Mouse (Mus musculus): ENCODE data around the gene Ibsp. TPM values are rescaled to one million over a fixed set of nuclear protein-coding genes. Genes with fewer than 3 reads are reported as not detected.

The Ibsp gene
- polyA plus RNA-seq, 1 experiment from 2014 or later = not detected

DNA sequence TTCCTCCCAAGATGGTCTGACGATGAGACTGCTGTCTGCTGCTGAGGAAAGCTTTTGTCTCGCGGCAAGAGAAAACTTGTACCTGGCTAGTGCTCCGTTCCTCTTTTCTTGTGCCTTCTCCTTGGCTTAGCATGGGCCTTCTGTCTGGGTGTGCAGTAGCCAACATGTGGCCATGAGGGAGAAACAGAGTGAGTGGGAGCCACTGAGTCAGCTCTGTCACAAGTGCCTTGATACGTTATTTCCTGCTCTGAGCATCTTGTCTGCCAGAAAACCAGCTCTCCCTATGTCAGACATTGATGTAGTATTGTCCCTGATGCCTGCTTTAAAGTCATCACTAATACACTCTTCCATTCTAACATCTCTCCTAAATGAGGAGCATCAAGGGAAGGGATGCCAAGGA, 40.0 kb downstream of the Ibsp start:
- ATAC-seq = no peak
- no peak for TF ChIP-seq CTCF (IDR thresholded peaks at IDR 0.05; ENCODE audit: low read depth)
- Histone ChIP-seq H3K9ac (ENCODE audit: low read depth, low read length) (no peak overlapping the region), H3K4me2 (replicated peaks; ENCODE audit: low read depth) (no peak overlapping the region), H3K4me3 (ENCODE audit: low read depth, low read length) (no peak overlapping the region), H3K9me3 (ENCODE audit: control insufficient read depth) (no peaks in the 10 kb centered on the region), H3K27ac (ENCODE audit: low read depth, low read length) (no peak overlapping the region), H3K4me1 (replicated peaks; ENCODE audit: control insufficient read depth, insufficient read depth, low read length) (no peaks in the 10 kb centered on the region), H3K36me3 (ENCODE audit: control insufficient read depth, insufficient read depth) (no peaks in the 10 kb centered on the region), H3K27me3 (replicated peaks; ENCODE audit: control insufficient read depth, insufficient read depth, low read length) (0 out of 2 replicates have a peak, but pooled peaks cover 3% of the 10 kb centered on the region)
- WGBS = 84% methylated on average over 5 of the region's 5 CpGs

- no peaks in the 10 kb centered on the region for H3K36me3 ChIP-seq (ENCODE audit: control insufficient read depth, insufficient read depth)
- H3K9ac ChIP-seq (ENCODE audit: low read depth, low read length) = no peak overlapping the region
- ATAC-seq = no peak
- H3K4me1 ChIP-seq (replicated peaks; ENCODE audit: control insufficient read depth, insufficient read depth, low read length) = no peaks in the 10 kb centered on the region
- no peak overlapping the region for H3K4me2 ChIP-seq (replicated peaks; ENCODE audit: low read depth)
- TF ChIP-seq CTCF (IDR thresholded peaks at IDR 0.05; ENCODE audit: low read depth) = peak; percentile 82
- no peaks in the 10 kb centered on the region for H3K9me3 ChIP-seq (ENCODE audit: control insufficient read depth)
- WGBS = 17% methylated on average over 14 of the region's 14 CpGs
- H3K27ac ChIP-seq (ENCODE audit: low read depth, low read length) = no peak overlapping the region
- H3K27me3 ChIP-seq (replicated peaks; ENCODE audit: control insufficient read depth, insufficient read depth, low read length) = 0 out of 2 replicates have a peak, but pooled peaks cover 3% of the 10 kb centered on the region
- H3K4me3 ChIP-seq (ENCODE audit: low read depth, low read length) = no peak overlapping the region
These were observed 40.9 kb downstream of the Ibsp start for GRCm38 (mm10) chr5:104339706-104340512.

- Histone ChIP-seq H3K36me3 (ENCODE audit: control insufficient read depth, insufficient read depth) (no peaks in the 10 kb centered on the region), H3K4me1 (replicated peaks; ENCODE audit: control insufficient read depth, insufficient read depth, low read length) (no peaks in the 10 kb centered on the region), H3K27ac (ENCODE audit: low read depth, low read length) (no peak overlapping the region), H3K9me3 (ENCODE audit: control insufficient read depth) (no peaks in the 10 kb centered on the region), H3K27me3 (replicated peaks; ENCODE audit: control insufficient read depth, insufficient read depth, low read length) (0 out of 2 replicates have a peak, but pooled peaks cover 3% of the 10 kb centered on the region), H3K4me2 (replicated peaks; ENCODE audit: low read depth) (no peak overlapping the region), H3K4me3 (ENCODE audit: low read depth, low read length) (no peak overlapping the region), H3K9ac (ENCODE audit: low read depth, low read length) (no peak overlapping the region)
- ATAC-seq = no peak
- TF ChIP-seq CTCF (IDR thresholded peaks at IDR 0.05; ENCODE audit: low read depth) = no peak
- 83% methylated on average over 4 of the region's 4 CpGs for WGBS
These were observed 41.5 kb downstream of the Ibsp start for GRCm38 (mm10) chr5:104340513-104340829.

DNA sequence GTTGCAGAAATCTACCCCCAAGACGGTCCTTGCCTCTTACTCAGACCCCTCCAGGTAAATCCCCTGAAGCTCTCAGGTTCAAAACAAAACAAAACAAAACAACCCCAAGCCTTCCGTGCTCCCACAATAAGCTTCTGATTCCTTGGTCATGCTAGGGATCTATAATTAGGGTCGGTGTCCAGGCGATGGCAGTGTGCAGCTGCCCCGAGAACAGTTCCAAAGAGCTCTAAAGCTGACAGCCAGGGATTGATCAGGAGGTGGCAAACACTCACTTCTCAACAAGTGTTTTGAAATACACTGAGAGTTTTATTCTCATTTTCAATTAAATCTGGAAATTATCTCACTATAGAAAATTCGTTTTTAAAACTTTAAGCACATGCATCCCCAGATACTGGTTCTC, 43.9 kb downstream of the Ibsp start:
- no peak overlapping the region for H3K27ac ChIP-seq (ENCODE audit: low read depth, low read length)
- H3K4me2 ChIP-seq (replicated peaks; ENCODE audit: low read depth) = no peak overlapping the region
- no peaks in the 10 kb centered on the region for H3K9me3 ChIP-seq (ENCODE audit: control insufficient read depth)
- no peaks in the 10 kb centered on the region for H3K4me1 ChIP-seq (replicated peaks; ENCODE audit: control insufficient read depth, insufficient read depth, low read length)
- 45% methylated on average over 6 of the region's 6 CpGs for WGBS
- no peaks in the 10 kb centered on the region for H3K36me3 ChIP-seq (ENCODE audit: control insufficient read depth, insufficient read depth)
- TF ChIP-seq CTCF (IDR thresholded peaks at IDR 0.05; ENCODE audit: low read depth) = peak; percentile 53
- no peak for ATAC-seq
- no peaks in the 10 kb centered on the region for H3K27me3 ChIP-seq (replicated peaks; ENCODE audit: control insufficient read depth, insufficient read depth, low read length)
- no peak overlapping the region for H3K9ac ChIP-seq (ENCODE audit: low read depth, low read length)
- H3K4me3 ChIP-seq (ENCODE audit: low read depth, low read length) = no peak overlapping the region

GRCm38 (mm10) chr5:104344526-104345240, 45.7 kb downstream of the Ibsp start:
- no peak for ATAC-seq
- no peak overlapping the region for H3K4me2 ChIP-seq (replicated peaks; ENCODE audit: low read depth)
- no peak overlapping the region for H3K9ac ChIP-seq (ENCODE audit: low read depth, low read length)
- no peak overlapping the region for H3K27ac ChIP-seq (ENCODE audit: low read depth, low read length)
- H3K4me1 ChIP-seq (replicated peaks; ENCODE audit: control insufficient read depth, insufficient read depth, low read length) = no peaks in the 10 kb centered on the region
- H3K27me3 ChIP-seq (replicated peaks; ENCODE audit: control insufficient read depth, insufficient read depth, low read length) = no peaks in the 10 kb centered on the region
- no peaks in the 10 kb centered on the region for H3K36me3 ChIP-seq (ENCODE audit: control insufficient read depth, insufficient read depth)
- H3K9me3 ChIP-seq (ENCODE audit: control insufficient read depth) = no peaks in the 10 kb centered on the region
- H3K4me3 ChIP-seq (ENCODE audit: low read depth, low read length) = no peak overlapping the region
- TF ChIP-seq CTCF (IDR thresholded peaks at IDR 0.05; ENCODE audit: low read depth) = peak; percentile 56
- 71% methylated on average over 9 of the region's 9 CpGs for WGBS

- WGBS = 74% methylated on average over 6 of the region's 6 CpGs
These were observed 46.3 kb downstream of the Ibsp start for GRCm38 (mm10) chr5:104345241-104345630.

More at GRCm38 (mm10) chr5:104345241-104345630, 46.3 kb downstream of the Ibsp start:
- ATAC-seq = no peak
- no peaks in the 10 kb centered on the region for H3K36me3 ChIP-seq (ENCODE audit: control insufficient read depth, insufficient read depth)
- H3K9me3 ChIP-seq (ENCODE audit: control insufficient read depth) = no peaks in the 10 kb centered on the region
- H3K27me3 ChIP-seq (replicated peaks; ENCODE audit: control insufficient read depth, insufficient read depth, low read length) = no peaks in the 10 kb centered on the region
- H3K4me1 ChIP-seq (replicated peaks; ENCODE audit: control insufficient read depth, insufficient read depth, low read length) = no peaks in the 10 kb centered on the region
- no peak overlapping the region for H3K4me2 ChIP-seq (replicated peaks; ENCODE audit: low read depth)
- H3K9ac ChIP-seq (ENCODE audit: low read depth, low read length) = no peak overlapping the region
- no peak overlapping the region for H3K27ac ChIP-seq (ENCODE audit: low read depth, low read length)
- no peak for TF ChIP-seq CTCF (IDR thresholded peaks at IDR 0.05; ENCODE audit: low read depth)
- H3K4me3 ChIP-seq (ENCODE audit: low read depth, low read length) = no peak overlapping the region
